ENCODE assay signal across 8 mouse cellular contexts in genomic region chr2:20969201-20970200, GRCm38 (mm10). TPM values are rescaled to one million over a fixed set of nuclear protein-coding genes. Genes with fewer than 3 reads are reported as not detected.
DNase-seq lines count a peak whose midpoint lies in the region; ATAC-seq lines count a peak whose summit lies in the region.

No protein-coding gene starts in this region.

- peak; percentile 96 to 98 for DNase-seq in adrenal gland, adult (ENCODE audit: inconsistent age in 2 of 2, low spot score in 1 of 2)
- DNase-seq in embryo, embryonic 10.5 days (ENCODE audit: low spot score): peak; percentile 98
- peak; percentile 95 for DNase-seq in gastrocnemius, postnatal 14 days
- DNase-seq in left cerebral cortex, postnatal 10 days (ENCODE audit: extremely low spot score in 1 of 2, low spot score in 2 of 2): peak; percentile 96 to 97
- peak; percentile 95 for DNase-seq in right cerebral cortex, postnatal 25 days
- DNase-seq in urinary bladder, postnatal 4 days (ENCODE audit: low spot score in 2 of 2): peak; percentile 90 to 91

- ATAC-seq in inflammation-experienced regulatory T-cells, adult 6 months: peak; percentile 82
- peak; percentile 87 for ATAC-seq in megakaryocyte-erythroid progenitor cell, adult 5-6 weeks (replicated peaks; ENCODE audit: low FRiP score, low TSS enrichment, poor library complexity, severe bottlenecking)

- intact Hi-C loops in gastrocnemius, postnatal 14 days (cut with DNase I; ENCODE audit: low total_unique reads): loop anchor here (10.0 kb wide), 2 partner anchors 65 to 225 kb away; no protein-coding TSS in a partner anchor
- intact Hi-C loops in left cerebral cortex, postnatal 10 days (cut with DNase I): loop anchor here (2.0 to 5.0 kb wide), 6 partner anchors 57 to 293 kb away; no protein-coding TSS in a partner anchor

RNA-seq across cellular contexts. Expression of gene Arhgap21, which starts 0.8 kb away (rescaled TPM):
- total RNA-seq in gastrocnemius, postnatal 14 days (2021): 10 to 100 TPM; 26.8 to 33.7 TPM
- 1 to 10 TPM; 1.2 to 2.2 (median 1.3) TPM for polyA plus RNA-seq in inflammation-experienced regulatory T-cells, adult 6 months (2017; shearing (Covaris generic))
- 100 to 1,000 TPM; 204 to 212 TPM for total RNA-seq in left cerebral cortex, postnatal 10 days (2021)
- total RNA-seq in megakaryocyte-erythroid progenitor cell, adult 5-6 weeks (2014; fragmentation: Nextera tagmentation): 54.8 and 57.8 TPM in 2 replicates
- 28.3 and 32.9 TPM in 2 replicates for total RNA-seq in megakaryocyte-erythroid progenitor cell, adult 5-6 weeks (2017)

Comparison
In these comparisons a context has a peak if more than half of its experiments do, and no peak if none do; other contexts are left out.
1. Peak in every context shown above with its lines: DNase-seq and ATAC-seq.